Mouse (Mus musculus): ENCODE measurements at regions not wholly inside any gene's neighbourhood (a gene's known extent, or its start where the extent isn't known, plus 50 kb on each side); places are given as distances from the start of the nearest gene placed in this dataset.

GRCm38 (mm10) chr7:137935896-137936295, 461.6 kb downstream of the Tcerg1l start:
- Histone ChIP-seq H3K9ac (ENCODE audit: low read depth, low read length) (no peak overlapping the region), H3K4me2 (ENCODE audit: low read depth, low read length) (no peak overlapping the region), H3K4me3 (ENCODE audit: low read depth, low read length) (no peak overlapping the region), H3K36me3 (ENCODE audit: control insufficient read depth, insufficient read depth) (no peaks in the 10 kb centered on the region), H3K9me3 (replicated peaks; ENCODE audit: control insufficient read depth, low read length) (no peaks in the 10 kb centered on the region), H3K4me1 (ENCODE audit: control insufficient read depth, low read depth, low read length) (no peaks in the 10 kb centered on the region), H3K27me3 (ENCODE audit: control insufficient read depth, insufficient read depth, low read depth, low read length) (no peaks in the 10 kb centered on the region), H3K27ac (ENCODE audit: low read length) (no peak overlapping the region)
- ATAC-seq (ENCODE audit: low read depth), result no peak
- 52% methylated on average over 3 of the region's 3 CpGs for WGBS (ENCODE audit: insufficient replicate concordance)

DNA sequence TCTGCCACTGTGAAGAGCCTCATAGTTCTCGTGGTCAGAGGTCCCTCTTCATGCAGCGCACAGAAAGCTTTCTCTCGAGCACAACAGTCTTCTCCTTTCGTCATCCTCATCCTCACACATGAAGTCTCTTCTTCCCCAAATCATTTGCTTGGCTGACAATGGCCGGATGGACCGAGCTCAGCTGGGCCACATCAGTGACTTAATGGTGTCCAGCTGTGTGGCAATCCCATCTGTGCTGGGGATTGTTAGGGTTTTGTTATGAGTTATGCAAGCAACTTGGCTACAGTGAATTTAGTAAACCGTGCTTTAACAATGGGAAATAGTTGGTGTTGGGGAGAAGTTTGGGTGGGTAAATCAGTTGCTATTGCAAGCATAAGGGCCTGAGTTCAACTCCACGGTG, 458.4 kb downstream of the Tcerg1l start:
- Histone ChIP-seq H3K4me2 (ENCODE audit: low read depth, low read length) (no peak overlapping the region), H3K9me3 (replicated peaks; ENCODE audit: control insufficient read depth, low read length) (no peaks in the 10 kb centered on the region), H3K4me3 (ENCODE audit: low read depth, low read length) (no peak overlapping the region), H3K27ac (ENCODE audit: low read length) (no peak overlapping the region), H3K27me3 (ENCODE audit: control insufficient read depth, insufficient read depth, low read depth, low read length) (no peaks in the 10 kb centered on the region), H3K9ac (ENCODE audit: low read depth, low read length) (no peak overlapping the region), H3K4me1 (ENCODE audit: control insufficient read depth, low read depth, low read length) (no peaks in the 10 kb centered on the region), H3K36me3 (ENCODE audit: control insufficient read depth, insufficient read depth) (no peaks in the 10 kb centered on the region)
- no peak for ATAC-seq (ENCODE audit: low read depth)
- WGBS (ENCODE audit: insufficient replicate concordance), result 61% methylated on average over 8 of the region's 8 CpGs

DNA sequence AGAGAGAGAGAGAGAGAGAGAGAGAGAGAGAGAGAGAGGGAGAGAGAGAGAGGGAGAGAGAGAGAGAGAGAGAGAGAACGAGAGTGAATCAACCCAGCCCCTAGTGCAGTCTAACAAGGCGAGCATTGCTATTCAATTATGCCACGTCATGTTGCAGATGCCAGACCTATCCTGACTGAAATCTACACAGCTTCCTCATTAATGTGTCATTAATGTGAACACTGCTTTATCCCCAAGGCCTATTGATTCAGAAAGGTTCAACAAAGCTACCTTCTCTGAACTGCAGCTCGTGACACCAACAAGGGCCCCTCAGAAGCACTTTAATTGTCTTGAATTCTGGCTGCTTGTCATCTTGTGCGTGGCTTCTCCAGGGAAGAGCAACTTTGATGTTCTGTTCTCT, 457.4 kb downstream of the Tcerg1l start:
- no peak overlapping the region for H3K27ac ChIP-seq (ENCODE audit: low read length)
- ATAC-seq (ENCODE audit: low read depth), result no peak
- no peaks in the 10 kb centered on the region for H3K27me3 ChIP-seq (ENCODE audit: control insufficient read depth, insufficient read depth, low read depth, low read length)
- WGBS (ENCODE audit: insufficient replicate concordance), result 54% methylated on average over 5 of the region's 5 CpGs
- H3K36me3 ChIP-seq (ENCODE audit: control insufficient read depth, insufficient read depth), result no peaks in the 10 kb centered on the region
- no peaks in the 10 kb centered on the region for H3K9me3 ChIP-seq (replicated peaks; ENCODE audit: control insufficient read depth, low read length)
- no peak overlapping the region for H3K4me3 ChIP-seq (ENCODE audit: low read depth, low read length)
- H3K9ac ChIP-seq (ENCODE audit: low read depth, low read length), result no peak overlapping the region
- no peaks in the 10 kb centered on the region for H3K4me1 ChIP-seq (ENCODE audit: control insufficient read depth, low read depth, low read length)
- no peak overlapping the region for H3K4me2 ChIP-seq (ENCODE audit: low read depth, low read length)

GRCm38 (mm10) chr7:137944991-137945390, 452.5 kb downstream of the Tcerg1l start:
- Histone ChIP-seq H3K4me3 (ENCODE audit: low read depth, low read length) (no peak overlapping the region), H3K36me3 (ENCODE audit: control insufficient read depth, insufficient read depth) (no peaks in the 10 kb centered on the region), H3K9ac (ENCODE audit: low read depth, low read length) (no peak overlapping the region), H3K4me1 (ENCODE audit: control insufficient read depth, low read depth, low read length) (no peaks in the 10 kb centered on the region), H3K4me2 (ENCODE audit: low read depth, low read length) (no peak overlapping the region), H3K27ac (ENCODE audit: low read length) (no peak overlapping the region), H3K27me3 (ENCODE audit: control insufficient read depth, insufficient read depth, low read depth, low read length) (no peaks in the 10 kb centered on the region), H3K9me3 (replicated peaks; ENCODE audit: control insufficient read depth, low read length) (no peaks in the 10 kb centered on the region; the same call in 1 of the 2 replicates)
- WGBS (ENCODE audit: insufficient replicate concordance), result 70% methylated on average over 2 of the region's 2 CpGs
- no peak for ATAC-seq (ENCODE audit: low read depth)

DNA sequence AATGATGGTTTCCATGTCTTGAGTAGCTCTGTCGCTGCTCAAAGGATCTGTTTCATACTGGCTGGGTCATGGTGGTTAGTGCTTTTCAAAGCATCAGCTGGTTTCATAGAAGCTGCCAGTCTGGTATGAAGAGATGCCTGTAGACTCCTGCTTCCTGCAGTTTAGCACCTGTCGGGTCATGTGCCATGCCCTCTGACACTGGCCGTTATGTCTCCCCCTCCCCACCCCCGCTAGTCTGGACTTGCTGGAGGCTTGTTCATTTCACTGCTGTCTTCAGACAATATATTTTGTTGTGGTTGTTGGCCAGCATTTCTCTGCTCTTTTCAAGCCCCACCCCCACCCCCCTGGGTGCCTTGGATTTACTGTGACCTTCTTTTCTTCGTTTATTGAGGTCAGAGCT, 450.1 kb downstream of the Tcerg1l start:
- no peaks in the 10 kb centered on the region for H3K36me3 ChIP-seq (ENCODE audit: control insufficient read depth, insufficient read depth)
- no peak overlapping the region for H3K4me2 ChIP-seq (ENCODE audit: low read depth, low read length)
- WGBS (ENCODE audit: insufficient replicate concordance), result 45% methylated on average over 5 of the region's 5 CpGs
- H3K9me3 ChIP-seq (replicated peaks; ENCODE audit: control insufficient read depth, low read length), result no peaks in the 10 kb centered on the region; the same call in 1 of the 2 replicates
- no peak overlapping the region for H3K4me3 ChIP-seq (ENCODE audit: low read depth, low read length)
- no peaks in the 10 kb centered on the region for H3K4me1 ChIP-seq (ENCODE audit: control insufficient read depth, low read depth, low read length)
- H3K27ac ChIP-seq (ENCODE audit: low read length), result no peak overlapping the region
- no peak for ATAC-seq (ENCODE audit: low read depth)
- H3K27me3 ChIP-seq (ENCODE audit: control insufficient read depth, insufficient read depth, low read depth, low read length), result no peaks in the 10 kb centered on the region
- no peak overlapping the region for H3K9ac ChIP-seq (ENCODE audit: low read depth, low read length)

DNA sequence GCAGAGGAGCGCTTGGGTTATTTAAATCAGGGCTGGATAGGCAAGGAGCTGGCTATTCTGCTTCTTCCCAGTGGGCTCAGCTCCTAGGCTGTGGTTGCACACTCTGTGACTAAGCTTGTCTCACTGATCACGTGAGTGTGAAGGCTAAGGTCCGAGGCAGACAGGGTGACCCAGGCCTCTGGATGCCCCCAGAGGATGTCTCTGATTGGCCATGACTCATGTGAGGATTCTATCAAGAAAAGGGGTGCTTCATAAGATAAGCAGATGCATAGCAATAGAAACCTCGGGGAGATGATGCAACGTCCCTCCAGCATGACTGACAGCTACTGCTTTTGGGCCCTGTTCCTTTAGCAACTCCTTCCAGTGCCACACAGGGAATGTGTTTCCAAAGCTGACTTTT, 440.2 kb downstream of the Tcerg1l start:
- Histone ChIP-seq H3K9ac (ENCODE audit: low read depth, low read length) (no peak overlapping the region), H3K27ac (ENCODE audit: low read length) (no peak overlapping the region), H3K4me3 (ENCODE audit: low read depth, low read length) (no peak overlapping the region), H3K4me2 (ENCODE audit: low read depth, low read length) (no peak overlapping the region), H3K4me1 (ENCODE audit: control insufficient read depth, low read depth, low read length) (no peaks in the 10 kb centered on the region), H3K9me3 (replicated peaks; ENCODE audit: control insufficient read depth, low read length) (no peaks in the 10 kb centered on the region), H3K27me3 (ENCODE audit: control insufficient read depth, insufficient read depth, low read depth, low read length) (no peaks in the 10 kb centered on the region), H3K36me3 (ENCODE audit: control insufficient read depth, insufficient read depth) (no peaks in the 10 kb centered on the region)
- WGBS (ENCODE audit: insufficient replicate concordance), result 36% methylated on average over 5 of the region's 5 CpGs
- no peak for ATAC-seq (ENCODE audit: low read depth)

GRCm38 (mm10) chr7:137957848-137958247, 439.7 kb downstream of the Tcerg1l start:
- H3K9ac ChIP-seq (ENCODE audit: low read depth, low read length), result no peak overlapping the region
- H3K27ac ChIP-seq (ENCODE audit: low read length), result no peak overlapping the region
- H3K4me1 ChIP-seq (ENCODE audit: control insufficient read depth, low read depth, low read length), result no peaks in the 10 kb centered on the region
- no peak overlapping the region for H3K4me3 ChIP-seq (ENCODE audit: low read depth, low read length)
- H3K9me3 ChIP-seq (replicated peaks; ENCODE audit: control insufficient read depth, low read length), result no peaks in the 10 kb centered on the region
- H3K27me3 ChIP-seq (ENCODE audit: control insufficient read depth, insufficient read depth, low read depth, low read length), result no peaks in the 10 kb centered on the region
- 63% methylated on average over 5 of the region's 5 CpGs for WGBS (ENCODE audit: insufficient replicate concordance)
- no peak overlapping the region for H3K4me2 ChIP-seq (ENCODE audit: low read depth, low read length)
- H3K36me3 ChIP-seq (ENCODE audit: control insufficient read depth, insufficient read depth), result no peaks in the 10 kb centered on the region
- no peak for ATAC-seq (ENCODE audit: low read depth)

DNA sequence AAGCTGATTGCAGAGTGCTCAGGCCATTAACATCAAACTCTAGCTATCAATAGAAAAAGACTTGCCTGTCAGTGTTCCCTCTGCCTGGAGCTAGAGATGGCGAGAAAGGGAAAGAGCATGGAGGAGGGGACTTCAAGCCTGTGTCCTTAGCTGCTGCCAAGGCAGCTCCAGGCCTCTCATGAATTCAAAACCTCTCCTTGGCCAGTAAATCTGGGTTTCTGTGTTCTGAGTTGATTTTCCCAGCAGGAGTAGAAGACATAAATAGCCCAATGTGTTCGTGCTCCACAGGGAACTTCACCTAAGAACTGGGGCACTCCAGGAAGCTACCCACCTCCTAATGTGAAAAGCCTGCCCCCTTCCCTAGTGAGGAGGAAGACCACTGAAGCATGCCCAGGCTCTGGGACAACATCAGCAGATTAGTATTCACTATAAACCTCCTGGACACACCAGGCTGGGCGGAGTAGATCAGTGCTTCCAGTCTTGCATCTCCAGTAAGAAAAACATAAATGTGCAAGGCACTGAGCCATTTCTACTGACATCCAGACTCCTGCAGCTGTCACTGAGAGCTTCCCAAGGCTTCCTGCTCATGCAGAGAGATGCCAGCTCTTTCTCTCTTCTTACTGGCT, 433.9 kb downstream of the Tcerg1l start:
- no peak overlapping the region for H3K4me2 ChIP-seq (ENCODE audit: low read depth, low read length)
- ATAC-seq (ENCODE audit: low read depth), result no peak
- 37% methylated on average over 3 of the region's 3 CpGs for WGBS (ENCODE audit: insufficient replicate concordance)
- no peaks in the 10 kb centered on the region for H3K4me1 ChIP-seq (ENCODE audit: control insufficient read depth, low read depth, low read length)
- H3K36me3 ChIP-seq (ENCODE audit: control insufficient read depth, insufficient read depth), result no peaks in the 10 kb centered on the region
- H3K27me3 ChIP-seq (ENCODE audit: control insufficient read depth, insufficient read depth, low read depth, low read length), result no peaks in the 10 kb centered on the region
- H3K4me3 ChIP-seq (ENCODE audit: low read depth, low read length), result no peak overlapping the region
- H3K9me3 ChIP-seq (replicated peaks; ENCODE audit: control insufficient read depth, low read length), result no peaks in the 10 kb centered on the region
- no peak overlapping the region for H3K9ac ChIP-seq (ENCODE audit: low read depth, low read length)
- H3K27ac ChIP-seq (ENCODE audit: low read length), result no peak overlapping the region

GRCm38 (mm10) chr7:137974705-137975104, 422.8 kb downstream of the Tcerg1l start:
- no peaks in the 10 kb centered on the region for H3K27me3 ChIP-seq (ENCODE audit: control insufficient read depth, insufficient read depth, low read depth, low read length)
- H3K9me3 ChIP-seq (replicated peaks; ENCODE audit: control insufficient read depth, low read length), result no peaks in the 10 kb centered on the region
- H3K4me2 ChIP-seq (ENCODE audit: low read depth, low read length), result no peak overlapping the region
- no peak overlapping the region for H3K27ac ChIP-seq (ENCODE audit: low read length)
- no peak overlapping the region for H3K9ac ChIP-seq (ENCODE audit: low read depth, low read length)
- no peaks in the 10 kb centered on the region for H3K4me1 ChIP-seq (ENCODE audit: control insufficient read depth, low read depth, low read length)
- no peaks in the 10 kb centered on the region for H3K36me3 ChIP-seq (ENCODE audit: control insufficient read depth, insufficient read depth)
- no peak overlapping the region for H3K4me3 ChIP-seq (ENCODE audit: low read depth, low read length)
- ATAC-seq (ENCODE audit: low read depth), result no peak
- 67% methylated on average over 5 of the region's 5 CpGs for WGBS (ENCODE audit: insufficient replicate concordance)

All from liver, embryonic 16.5 days (tissue).